22 mouse cellular contexts compared by ENCODE assay signal in the genomic region with DNA sequence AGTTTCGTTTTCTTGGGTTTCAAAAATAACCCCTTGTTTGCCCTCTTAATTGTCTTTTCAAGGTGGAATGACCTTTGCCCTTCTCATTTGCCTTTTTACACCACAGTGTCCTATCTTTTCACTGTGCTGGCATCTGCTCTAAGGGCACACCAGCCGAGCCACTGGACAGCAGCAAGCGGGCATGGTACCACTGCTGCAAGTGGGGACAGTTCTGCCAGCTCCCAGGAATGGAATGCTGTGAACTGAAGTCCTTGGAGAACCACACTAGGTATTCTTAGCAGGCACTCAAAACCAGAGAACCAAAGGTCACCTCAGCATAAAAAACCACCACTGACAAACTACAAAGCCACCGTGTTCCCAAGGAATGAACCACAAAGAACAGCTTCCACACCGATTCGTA. TPM values are rescaled to one million over a fixed set of nuclear protein-coding genes. Genes with fewer than 3 reads are reported as not detected.
A peak's percentile ranks its signal among the peaks of the same experiment; 100 is the strongest.
DNase-seq lines count a peak whose midpoint lies in the region; ATAC-seq and TF ChIP-seq lines count a peak whose summit lies in the region.
"Had no signal": no experiment of that assay in that cellular context is flagged by ENCODE, and none has a peak within 500 bp of the region (broad histone marks: within the 10 kb centered on the region; RNA-seq: fewer than 3 reads in every experiment).

No protein-coding gene starts in this region.

- peaks cover 19% of the 10 kb centered on the region for H3K4me1 ChIP-seq in liver, adult 2 months (ENCODE audit: control insufficient read depth, insufficient read depth, low read length)
- H3K4me1 ChIP-seq in hindbrain, embryonic 16.5 days (ENCODE audit: control insufficient read depth, insufficient read depth, low read depth, low read length) = no peaks in the 10 kb centered on the region
- H3K4me1 ChIP-seq: embryonic facial prominence, embryonic 15.5 days had no signal

- no peak overlapping the region for H3K4me3 ChIP-seq in liver, adult 2 months (ENCODE audit: insufficient read depth, low read depth, low read length)
- H3K4me3 ChIP-seq in hindbrain, embryonic 16.5 days (ENCODE audit: low read length) = no peak overlapping the region
- H3K4me3 ChIP-seq: embryonic facial prominence, embryonic 15.5 days; liver, embryonic 15.5 days; midbrain, embryonic 10.5 days had no signal

- no peak overlapping the region for H3K4me2 ChIP-seq in hindbrain, embryonic 16.5 days (ENCODE audit: low read length)
- H3K4me2 ChIP-seq: embryonic facial prominence, embryonic 15.5 days; liver, embryonic 15.5 days had no signal

- H3K27me3 ChIP-seq in liver, adult 2 months (ENCODE audit: control insufficient read depth, insufficient read depth, low read length) = no peaks in the 10 kb centered on the region
- H3K27me3 ChIP-seq in hindbrain, embryonic 16.5 days (replicated peaks; ENCODE audit: control insufficient read depth, insufficient read depth, low read length) = no peaks in the 10 kb centered on the region
- H3K27me3 ChIP-seq: embryonic facial prominence, embryonic 15.5 days; liver, embryonic 15.5 days had no signal

- ATAC-seq in hindbrain, embryonic 16.5 days = no peak
- ATAC-seq: forebrain, embryonic 14.5 days had no signal

- no peak for TF ChIP-seq POLR2A in liver, adult 2 months (IDR thresholded peaks at IDR 0.05; ENCODE audit: extremely low read depth, insufficient read depth, low read length)

- 29% methylated on average over 6 of the region's 6 CpGs for WGBS in liver, adult 2 months
- WGBS in hindbrain, embryonic 16.5 days = 63% methylated on average over 6 of the region's 6 CpGs

- H3K9ac ChIP-seq in liver, adult 2 months (ENCODE audit: low read depth, low read length) = no peak overlapping the region
- H3K9ac ChIP-seq in hindbrain, embryonic 16.5 days (ENCODE audit: low read depth, low read length) = no peak overlapping the region
- H3K9ac ChIP-seq: embryonic facial prominence, embryonic 15.5 days; liver, embryonic 15.5 days had no signal

- H3K27ac ChIP-seq in liver, adult 2 months (replicated peaks; ENCODE audit: insufficient read depth, low read depth, low read length) = no peak overlapping the region
- H3K27ac ChIP-seq in hindbrain, embryonic 16.5 days (ENCODE audit: low read depth, low read length) = no peak overlapping the region
- H3K27ac ChIP-seq: liver, embryonic 15.5 days; midbrain, embryonic 10.5 days had no signal

- H3K9me3 ChIP-seq in hindbrain, embryonic 16.5 days (ENCODE audit: control insufficient read depth, low read length) = no peaks in the 10 kb centered on the region
- H3K9me3 ChIP-seq: embryonic facial prominence, embryonic 15.5 days; liver, embryonic 15.5 days; midbrain, embryonic 10.5 days had no signal

- peak; percentile 19 to 38 for DNase-seq in adrenal gland, postnatal 36 days
- no peak for DNase-seq in adrenal gland, adult 18-20 months (ENCODE audit: low spot score in 2 of 2)
- DNase-seq in liver, adult 2 months (ENCODE audit: extremely low read depth, low read depth, low spot score) = peak; percentile 54
- DNase-seq in liver = no peak
- peak; percentile 54 for DNase-seq in kidney, adult 18-20 months
- DNase-seq in kidney, postnatal 36 days = peak; percentile 71 to 77
- no peak for DNase-seq in left cerebral cortex, adult 18-20 months (ENCODE audit: low spot score in 2 of 2)
- DNase-seq: cerebellum, adult 11 months had no signal

- H3K79me2 ChIP-seq in liver, adult 2 months (ENCODE audit: control insufficient read depth, insufficient read depth, low read length) = no peaks in the 10 kb centered on the region

- no peaks in the 10 kb centered on the region for H3K36me3 ChIP-seq in liver, adult 2 months (ENCODE audit: control insufficient read depth, insufficient read depth, low read length)
- peaks cover 16% of the 10 kb centered on the region for H3K36me3 ChIP-seq in hindbrain, embryonic 16.5 days (ENCODE audit: control insufficient read depth, insufficient read depth, low read length)
- H3K36me3 ChIP-seq: liver, embryonic 15.5 days had no signal

- TF ChIP-seq CTCF in liver, adult 2 months (IDR thresholded peaks at IDR 0.05; ENCODE audit: low read depth, low read length) = no peak

RNA-seq across cellular contexts. Expression of a gene that starts 1.6 kb away (rescaled TPM):
- total RNA-seq in adrenal gland, postnatal 36 days (2021) = 1 to 10 TPM; 1.9 to 2.4 TPM
- 1 to 10 TPM in 1 of 2 experiments, under 1 TPM in 1; 0.86 to 2.0 TPM for total RNA-seq in adrenal gland, adult 18-20 months (2021)
- total RNA-seq in liver, adult 2 months (2014; rRNA removed) = 0.20 and 0.28 TPM in 2 replicates
- 0.31 and 0.44 TPM in 2 replicates for polyA plus RNA-seq in liver, adult 2 months (2012; rRNA removed)
- polyA plus RNA-seq in hindbrain, embryonic 16.5 days (2015; fragmentation: Nextera tagmentation; extraction: Ambion mirVana) = 0.35 and 0.38 TPM in 2 replicates
- total RNA-seq in left cerebral cortex, adult 18-20 months (2021) = 1 to 10 TPM; 1.4 to 2.0 TPM
- total RNA-seq: neutrophil, adult 5-6 weeks had no signal
- polyA plus RNA-seq: forebrain, embryonic 14.5 days; midbrain, embryonic 10.5 days had no signal

RNA-seq across cellular contexts. Expression of a gene that starts 13.7 kb away (rescaled TPM):
- total RNA-seq in adrenal gland, postnatal 36 days (2021) = not detected
- not detected for total RNA-seq in adrenal gland, adult 18-20 months (2021)
- total RNA-seq in liver, adult 2 months (2014; rRNA removed) = not detected in 2 replicates
- polyA plus RNA-seq in liver, adult 2 months (2012; rRNA removed) = not detected in 2 replicates
- not detected in 2 replicates for polyA plus RNA-seq in hindbrain, embryonic 16.5 days (2015; fragmentation: Nextera tagmentation; extraction: Ambion mirVana)
- not detected for total RNA-seq in left cerebral cortex, adult 18-20 months (2021)
- total RNA-seq: ES-E14; gastrocnemius, adult 18-20 months; heart, postnatal 10 days; layer of hippocampus, postnatal 10 days; left cerebral cortex, postnatal 36 days; neutrophil, adult 5-6 weeks had no signal
- polyA plus RNA-seq: cortical plate, adult 2 months; forebrain, embryonic 14.5 days; liver, embryonic 15.5 days; midbrain, embryonic 10.5 days; testis, adult 2 months; urinary bladder, adult 2 months had no signal

Comparison
In these comparisons a context has a peak if more than half of its experiments do, and no peak if none do; other contexts are left out.
1. DNase-seq: peak in adrenal gland, postnatal 36 days (2 of 2), liver, adult 2 months (single experiment), kidney, adult 18-20 months (single experiment) and kidney, postnatal 36 days (2 of 2); none in adrenal gland, adult 18-20 months (0 of 2), liver (single experiment) and left cerebral cortex, adult 18-20 months (0 of 2).